Mouse (Mus musculus) kidney, embryonic 14.5 days (tissue): ENCODE measurements at regions not wholly inside any gene's neighbourhood (a gene's known extent, or its start where the extent isn't known, plus 50 kb on each side); places are given as distances from the start of the nearest gene placed in this dataset.

Source experiments
- ATAC-seq: fragments of 200-750 bp; cut with Nextera tagmentation; 2 replicates; pipeline ENCODE4 v1.8.0; 2017; ENCODE audit warnings: moderate number of reproducible peaks, mild to moderate bottlenecking, moderate TSS enrichment, moderate library complexity; ENCODE audit not compliant: low FRiP score, low TSS enrichment
- H3K27ac ChIP-seq: fragments of 300-500 bp; sonication (generic); 2 replicates; pipeline ENCODE4 v1.5.1; 2014; ENCODE audit warnings: low read depth, mild to moderate bottlenecking, low read length, moderate library complexity, mixed read lengths
- H3K27me3 ChIP-seq: fragments of 300-500 bp; sonication (generic); 2 replicates; pipeline ENCODE4 v1.6.1; 2014; ENCODE audit warnings: mild to moderate bottlenecking, low read length; ENCODE audit not compliant: control insufficient read depth, insufficient read depth
- H3K36me3 ChIP-seq: fragments of 300-500 bp; sonication (generic); 2 replicates; pipeline ENCODE4 v1.6.1; 2014; ENCODE audit warnings: low read length, mixed read lengths; ENCODE audit not compliant: control insufficient read depth, insufficient read depth
- H3K4me1 ChIP-seq: fragments of 300-500 bp; sonication (generic); 2 replicates; pipeline ENCODE4 v1.6.1; 2014; ENCODE audit warnings: low read length, mixed read lengths; ENCODE audit not compliant: control insufficient read depth, insufficient read depth
- H3K4me2 ChIP-seq: fragments of 300-500 bp; sonication (generic); replicated peaks from 2 replicates; pipeline ENCODE4 v1.6.1; 2014; ENCODE audit warnings: low read depth, mild to moderate bottlenecking, low read length
- H3K4me3 ChIP-seq: fragments of 300-500 bp; sonication (generic); 2 replicates; pipeline ENCODE4 v1.5.1; 2014; ENCODE audit warnings: mild to moderate bottlenecking, low read length
- H3K9ac ChIP-seq: fragments of 300-500 bp; sonication (generic); 2 replicates; pipeline ENCODE4 v1.6.1; 2014; ENCODE audit warnings: low read depth, mild to moderate bottlenecking, low read length, moderate library complexity
- H3K9me3 ChIP-seq: fragments of 300-500 bp; sonication (generic); 2 replicates; pipeline ENCODE4 v1.6.1; 2016; ENCODE audit warnings: low read length; ENCODE audit not compliant: control insufficient read depth
- WGBS: fragments of 180-500 bp; shearing (Covaris S2); extraction: QIAGEN DNeasy Blood & Tissue Kit; methylation state at CpG from one replicate; pipeline ENCODE4 v1.1.7; 2014; 5-methylcytosine and 5-hydroxymethylcytosine counted together

DNA sequence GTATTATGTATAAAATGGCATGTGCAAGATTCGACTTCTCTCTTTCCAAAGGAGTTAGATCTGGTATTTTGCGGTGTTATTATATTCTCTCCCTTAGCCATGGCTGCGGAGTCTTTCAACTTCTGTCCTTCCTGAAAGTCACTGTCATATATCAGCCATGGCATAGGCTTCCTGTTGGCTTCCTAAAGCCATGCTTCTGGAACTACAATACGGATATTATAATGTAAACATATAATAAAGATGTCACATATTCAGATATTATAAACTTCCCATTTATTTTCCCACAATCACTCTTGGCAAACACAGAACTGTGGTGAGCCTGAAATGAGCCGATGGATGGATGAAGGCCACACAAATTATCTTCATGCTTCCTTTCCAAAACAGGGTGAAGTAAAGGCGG, 240.8 kb downstream of the Basp1 start:
- no peak overlapping the region for H3K4me2 ChIP-seq
- H3K9me3 ChIP-seq: no peaks in the 10 kb centered on the region
- WGBS: 61% methylated on average over 6 of the region's 6 CpGs
- no peaks in the 10 kb centered on the region for H3K4me1 ChIP-seq
- no peak overlapping the region for H3K9ac ChIP-seq
- no peaks in the 10 kb centered on the region for H3K36me3 ChIP-seq
- no peak overlapping the region for H3K4me3 ChIP-seq
- no peak for ATAC-seq
- no peaks in the 10 kb centered on the region for H3K27me3 ChIP-seq
- no peak overlapping the region for H3K27ac ChIP-seq

DNA sequence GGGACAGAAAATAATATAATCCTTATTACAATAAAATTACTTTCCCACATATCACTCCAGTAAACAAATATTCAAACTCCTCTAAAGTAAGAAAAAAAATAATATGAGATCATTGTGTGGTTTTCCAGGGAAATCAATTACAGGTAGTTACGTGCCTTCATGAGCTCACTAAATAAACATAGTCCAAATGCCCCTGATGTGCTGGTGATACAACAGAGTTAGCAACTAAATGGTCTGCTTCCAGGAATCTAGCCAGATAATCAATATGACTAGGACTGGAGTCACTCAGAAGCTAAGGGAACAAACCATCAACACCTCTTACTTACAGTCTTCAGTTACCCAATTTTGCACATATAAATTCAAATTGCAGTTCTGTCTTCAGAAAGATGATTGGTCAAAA, 267.2 kb downstream of the Basp1 start:
- no peak overlapping the region for H3K27ac ChIP-seq
- H3K9me3 ChIP-seq: no peaks in the 10 kb centered on the region
- no peak overlapping the region for H3K4me3 ChIP-seq
- no peaks in the 10 kb centered on the region for H3K4me1 ChIP-seq
- WGBS: 67% methylated on average over 1 of the region's 1 CpGs
- ATAC-seq: no peak
- H3K4me2 ChIP-seq: no peak overlapping the region
- H3K27me3 ChIP-seq: no peaks in the 10 kb centered on the region
- no peak overlapping the region for H3K9ac ChIP-seq
- no peaks in the 10 kb centered on the region for H3K36me3 ChIP-seq

- Histone ChIP-seq H3K36me3 (no peaks in the 10 kb centered on the region), H3K27ac (no peak overlapping the region), H3K4me3 (no peak overlapping the region), H3K27me3 (no peaks in the 10 kb centered on the region), H3K4me2 (no peak overlapping the region), H3K9me3 (no peaks in the 10 kb centered on the region), H3K4me1 (no peaks in the 10 kb centered on the region), H3K9ac (no peak overlapping the region)
- WGBS: 83% methylated on average over 1 of the region's 1 CpGs
- no peak for ATAC-seq
Measured at GRCm38 (mm10) chr15:25144228-25144627, 269.3 kb downstream of the Basp1 start.

GRCm38 (mm10) chr15:25140389-25141181, 273.0 kb downstream of the Basp1 start:
- no peak overlapping the region for H3K4me2 ChIP-seq
- H3K9ac ChIP-seq: no peak overlapping the region
- H3K36me3 ChIP-seq: no peaks in the 10 kb centered on the region
- no peaks in the 10 kb centered on the region for H3K9me3 ChIP-seq
- no peak for ATAC-seq
- WGBS: 69% methylated on average over 9 of the region's 9 CpGs
- no peak overlapping the region for H3K4me3 ChIP-seq
- H3K27me3 ChIP-seq: no peaks in the 10 kb centered on the region
- H3K4me1 ChIP-seq: no peaks in the 10 kb centered on the region
- no peak overlapping the region for H3K27ac ChIP-seq

GRCm38 (mm10) chr15:25137091-25137490, 276.5 kb downstream of the Basp1 start:
- Histone ChIP-seq H3K9ac (no peak overlapping the region), H3K27me3 (no peaks in the 10 kb centered on the region), H3K4me2 (no peak overlapping the region), H3K4me1 (no peaks in the 10 kb centered on the region), H3K36me3 (no peaks in the 10 kb centered on the region), H3K4me3 (no peak overlapping the region), H3K27ac (no peak overlapping the region), H3K9me3 (no peaks in the 10 kb centered on the region)
- 39% methylated on average over 3 of the region's 3 CpGs for WGBS
- ATAC-seq: no peak

- 78% methylated on average over 19 of the region's 19 CpGs for WGBS
- Histone ChIP-seq H3K4me2 (no peak overlapping the region), H3K36me3 (no peaks in the 10 kb centered on the region), H3K27me3 (no peaks in the 10 kb centered on the region), H3K9ac (no peak overlapping the region), H3K4me1 (no peaks in the 10 kb centered on the region), H3K27ac (no peak overlapping the region), H3K9me3 (no peaks in the 10 kb centered on the region), H3K4me3 (no peak overlapping the region)
- no peak for ATAC-seq
Measured at GRCm38 (mm10) chr15:25135471-25136262, 277.9 kb downstream of the Basp1 start.

DNA sequence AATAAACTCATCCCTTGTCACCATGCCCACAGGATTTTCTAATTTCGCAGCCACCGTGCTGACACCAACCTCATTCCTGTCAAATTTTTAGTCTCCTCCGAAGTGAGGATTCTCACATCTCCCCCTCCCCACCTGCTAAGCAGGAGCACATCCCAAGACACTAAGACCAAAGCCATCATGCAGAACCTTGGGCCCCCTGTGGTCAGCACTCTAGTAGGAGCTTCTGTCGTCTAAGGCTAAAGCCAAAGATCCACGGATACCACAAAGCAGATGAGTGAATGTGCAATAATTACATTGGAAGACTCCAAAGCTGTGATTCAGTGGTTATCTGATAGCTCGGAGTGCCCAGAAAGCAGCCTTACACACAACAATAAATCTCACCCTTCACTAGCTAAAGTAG, 283.5 kb downstream of the Basp1 start:
- H3K36me3 ChIP-seq: no peaks in the 10 kb centered on the region
- ATAC-seq: no peak
- H3K4me2 ChIP-seq: no peak overlapping the region
- no peaks in the 10 kb centered on the region for H3K4me1 ChIP-seq
- H3K9me3 ChIP-seq: no peaks in the 10 kb centered on the region
- H3K27me3 ChIP-seq: no peaks in the 10 kb centered on the region
- H3K27ac ChIP-seq: no peak overlapping the region
- 55% methylated on average over 6 of the region's 6 CpGs for WGBS
- no peak overlapping the region for H3K9ac ChIP-seq
- H3K4me3 ChIP-seq: no peak overlapping the region

DNA sequence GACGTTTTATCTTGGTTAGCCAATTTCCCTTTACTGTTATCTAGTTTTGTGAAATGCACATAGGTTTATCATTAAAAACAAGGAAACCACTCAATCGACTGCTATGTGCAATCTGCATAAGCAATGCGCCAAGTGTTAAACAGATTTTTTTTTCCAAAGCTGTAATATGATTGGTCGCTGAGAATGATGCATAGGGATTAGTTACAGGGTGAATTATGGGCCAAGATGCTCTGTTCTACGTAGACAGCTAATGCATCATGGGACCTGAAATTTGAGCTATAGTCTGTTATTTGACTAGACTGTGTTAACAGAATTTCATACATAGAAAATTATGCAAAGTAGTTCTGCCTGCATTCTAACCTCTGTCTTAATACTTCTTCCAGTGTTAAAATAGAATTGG, 284.0 kb downstream of the Basp1 start:
- Histone ChIP-seq H3K4me1 (no peaks in the 10 kb centered on the region), H3K9ac (no peak overlapping the region), H3K4me2 (no peak overlapping the region), H3K27me3 (no peaks in the 10 kb centered on the region), H3K27ac (no peak overlapping the region), H3K4me3 (no peak overlapping the region), H3K9me3 (no peaks in the 10 kb centered on the region), H3K36me3 (no peaks in the 10 kb centered on the region)
- 73% methylated on average over 5 of the region's 5 CpGs for WGBS
- no peak for ATAC-seq

DNA sequence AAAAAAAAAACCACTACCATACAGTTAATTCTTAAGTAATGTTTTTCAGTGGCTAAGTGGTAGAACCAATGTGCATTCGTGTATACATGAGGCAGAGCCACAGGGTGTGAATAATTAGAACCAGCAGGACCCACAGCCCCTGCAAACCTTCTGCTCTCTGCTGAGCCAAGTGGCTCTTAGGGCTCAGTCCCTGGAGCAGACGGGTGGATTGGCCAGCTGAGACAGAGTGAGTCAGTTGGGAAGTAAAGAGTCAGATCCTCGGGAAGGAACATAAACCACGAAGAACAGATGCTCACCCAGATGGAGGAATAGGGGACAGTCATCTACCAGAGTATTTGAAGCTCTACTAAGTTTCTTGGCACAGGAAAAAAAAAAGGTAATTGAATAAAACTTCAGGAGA, 293.1 kb downstream of the Basp1 start:
- no peak overlapping the region for H3K9ac ChIP-seq
- H3K9me3 ChIP-seq: no peaks in the 10 kb centered on the region
- no peaks in the 10 kb centered on the region for H3K4me1 ChIP-seq
- H3K4me3 ChIP-seq: no peak overlapping the region
- H3K4me2 ChIP-seq: no peak overlapping the region
- WGBS: 58% methylated on average over 4 of the region's 4 CpGs
- no peaks in the 10 kb centered on the region for H3K36me3 ChIP-seq
- H3K27ac ChIP-seq: no peak overlapping the region
- ATAC-seq: no peak
- H3K27me3 ChIP-seq: no peaks in the 10 kb centered on the region
